Mouse (Mus musculus) ES-Bruce4 (cell line): Measurements from ENCODE around the gene Rhoh.

Experiments
- CTCF ChIP-seq: IDR thresholded peaks from one replicate; pipeline ENCODE4 v1.8.1; 2011; ENCODE audit warnings: low read depth, low read length
- POLR2A ChIP-seq: IDR thresholded peaks from one replicate; pipeline ENCODE4 v1.8.1; 2011; ENCODE audit warnings: low read length; ENCODE audit not compliant: insufficient read depth

GRCm38 (mm10) chr5:65857935-65858334, 3.1 kb upstream of the Rhoh start:
- TF ChIP-seq POLR2A (no peak), CTCF (no peak)
